Mouse (Mus musculus): ENCODE results near the gene Hist1h2ae. TPM values are rescaled to one million over a fixed set of nuclear protein-coding genes. Genes with fewer than 3 reads are reported as not detected.
"Not testable (repeated sequence)": the region's sequence is repeated elsewhere in the genome, so short reads cannot be mapped to it uniquely, and the experiment has no call there.

The Hist1h2ae gene
- polyA plus RNA-seq, 1 experiment = 38.0 TPM

GRCm38 (mm10) chr13:23591206-23591605, 20.2 kb upstream of the Hist1h2ae start:
- 88% methylated on average over 7 of the region's 7 CpGs for WGBS
- TF ChIP-seq POLR2A (IDR thresholded peaks at IDR 0.05; ENCODE audit: low read depth, low read length) (no peak), CTCF (IDR thresholded peaks at IDR 0.05; ENCODE audit: extremely low read depth, insufficient read length, insufficient replicate concordance, low read depth, low read length) (no peak)
- Histone ChIP-seq H3K4me3 (ENCODE audit: low read depth, low read length) (no peak overlapping the region), H3K27me3 (ENCODE audit: control insufficient read depth, insufficient read depth, low read length) (no peaks in the 10 kb centered on the region), H3K36me3 (ENCODE audit: control insufficient read depth, insufficient read depth, low read length) (no peaks in the 10 kb centered on the region), H3K4me1 (ENCODE audit: control insufficient read depth, insufficient read depth, insufficient read length, low read length) (peaks cover 9% of the 10 kb centered on the region; the same call in 1 of the 2 replicates), H3K27ac (ENCODE audit: insufficient read depth, low read depth, low read length) (no peak overlapping the region)

GRCm38 (mm10) chr13:23586940-23587225, 15.9 kb upstream of the Hist1h2ae start:
- TF ChIP-seq CTCF (IDR thresholded peaks at IDR 0.05; ENCODE audit: extremely low read depth, insufficient read length, insufficient replicate concordance, low read depth, low read length) (no peak), POLR2A (IDR thresholded peaks at IDR 0.05; ENCODE audit: low read depth, low read length) (no peak)
- no peaks in the 10 kb centered on the region for H3K27me3 ChIP-seq (ENCODE audit: control insufficient read depth, insufficient read depth, low read length)
- 4% methylated on average over 1 of the region's 1 CpGs for WGBS
- H3K4me1 ChIP-seq (ENCODE audit: control insufficient read depth, insufficient read depth, insufficient read length, low read length) = peaks cover 2% of the 10 kb centered on the region; the same call in 1 of the 2 replicates
- no peaks in the 10 kb centered on the region for H3K36me3 ChIP-seq (ENCODE audit: control insufficient read depth, insufficient read depth, low read length)
- peak overlapping the region; percentile 98 for H3K27ac ChIP-seq (ENCODE audit: insufficient read depth, low read depth, low read length)
- peak overlapping the region; percentile 42; the same call in 1 of the 2 replicates for H3K4me3 ChIP-seq (ENCODE audit: low read depth, low read length)

GRCm38 (mm10) chr13:23586099-23586939, 15.3 kb upstream of the Hist1h2ae start:
- H3K4me1 ChIP-seq (ENCODE audit: control insufficient read depth, insufficient read depth, insufficient read length, low read length) = peaks cover 2% of the 10 kb centered on the region; the same call in 1 of the 2 replicates

GRCm38 (mm10) chr13:23585442-23586098, 14.6 kb upstream of the Hist1h2ae start:
- H3K27me3 ChIP-seq (ENCODE audit: control insufficient read depth, insufficient read depth, low read length); H3K4me1 ChIP-seq (ENCODE audit: control insufficient read depth, insufficient read depth, insufficient read length, low read length); H3K36me3 ChIP-seq (ENCODE audit: control insufficient read depth, insufficient read depth, low read length): not testable (repeated sequence)
- Histone ChIP-seq H3K27ac (ENCODE audit: insufficient read depth, low read depth, low read length) (peak overlapping the region; percentile 99), H3K4me3 (ENCODE audit: low read depth, low read length) (peak overlapping the region; percentile 77)
- under 1% methylated on average over 34 of the region's 36 CpGs for WGBS
- peak; percentile 88 for TF ChIP-seq POLR2A (IDR thresholded peaks at IDR 0.05; ENCODE audit: low read depth, low read length)

More at GRCm38 (mm10) chr13:23586099-23586939, 15.3 kb upstream of the Hist1h2ae start:
- Histone ChIP-seq H3K36me3 (ENCODE audit: control insufficient read depth, insufficient read depth, low read length) (no peaks in the 10 kb centered on the region), H3K27ac (ENCODE audit: insufficient read depth, low read depth, low read length) (peak overlapping the region; percentile 98), H3K4me3 (ENCODE audit: low read depth, low read length) (peak overlapping the region; percentile 42; the same call in 1 of the 2 replicates), H3K27me3 (ENCODE audit: control insufficient read depth, insufficient read depth, low read length) (no peaks in the 10 kb centered on the region)
- TF ChIP-seq POLR2A (IDR thresholded peaks at IDR 0.05; ENCODE audit: low read depth, low read length) = no peak
- WGBS = 1% methylated on average over 22 of the region's 22 CpGs

GRCm38 (mm10) chr13:23585029-23585441, 14.0 kb upstream of the Hist1h2ae start:
- WGBS = under 1% methylated on average over 21 of the region's 21 CpGs
- H3K27me3 ChIP-seq (ENCODE audit: control insufficient read depth, insufficient read depth, low read length) = no peaks in the 10 kb centered on the region
- H3K4me1 ChIP-seq (ENCODE audit: control insufficient read depth, insufficient read depth, insufficient read length, low read length) = peaks cover 2% of the 10 kb centered on the region; the same call in 1 of the 2 replicates
- no peaks in the 10 kb centered on the region for H3K36me3 ChIP-seq (ENCODE audit: control insufficient read depth, insufficient read depth, low read length)
- H3K4me3 ChIP-seq (ENCODE audit: low read depth, low read length) = peak overlapping the region; percentile 77
- TF ChIP-seq CTCF (IDR thresholded peaks at IDR 0.05; ENCODE audit: extremely low read depth, insufficient read length, insufficient replicate concordance, low read depth, low read length) = no peak
- TF ChIP-seq POLR2A (IDR thresholded peaks at IDR 0.05; ENCODE audit: low read depth, low read length) = no peak
- H3K27ac ChIP-seq (ENCODE audit: insufficient read depth, low read depth, low read length) = peak overlapping the region; percentile 99

- H3K27ac ChIP-seq (ENCODE audit: insufficient read depth, low read depth, low read length) = peak overlapping the region; percentile 99
- TF ChIP-seq CTCF (IDR thresholded peaks at IDR 0.05; ENCODE audit: extremely low read depth, insufficient read length, insufficient replicate concordance, low read depth, low read length) = no peak
- TF ChIP-seq POLR2A (IDR thresholded peaks at IDR 0.05; ENCODE audit: low read depth, low read length) = no peak
- peaks cover 2% of the 10 kb centered on the region; the same call in 1 of the 2 replicates for H3K4me1 ChIP-seq (ENCODE audit: control insufficient read depth, insufficient read depth, insufficient read length, low read length)
- no peaks in the 10 kb centered on the region for H3K36me3 ChIP-seq (ENCODE audit: control insufficient read depth, insufficient read depth, low read length)
- no peaks in the 10 kb centered on the region for H3K27me3 ChIP-seq (ENCODE audit: control insufficient read depth, insufficient read depth, low read length)
- H3K4me3 ChIP-seq (ENCODE audit: low read depth, low read length) = no peak overlapping the region
These were observed 13.3 kb upstream of the Hist1h2ae start for GRCm38 (mm10) chr13:23584331-23584730.

- Histone ChIP-seq H3K4me3 (ENCODE audit: low read depth, low read length) (no peak overlapping the region), H3K27me3 (ENCODE audit: control insufficient read depth, insufficient read depth, low read length) (no peaks in the 10 kb centered on the region), H3K27ac (ENCODE audit: insufficient read depth, low read depth, low read length) (peak overlapping the region; percentile 24; the same call in 1 of the 2 replicates), H3K36me3 (ENCODE audit: control insufficient read depth, insufficient read depth, low read length) (no peaks in the 10 kb centered on the region), H3K4me1 (ENCODE audit: control insufficient read depth, insufficient read depth, insufficient read length, low read length) (peaks cover 2% of the 10 kb centered on the region; the same call in 1 of the 2 replicates)
- TF ChIP-seq CTCF (IDR thresholded peaks at IDR 0.05; ENCODE audit: extremely low read depth, insufficient read length, insufficient replicate concordance, low read depth, low read length) (no peak), POLR2A (IDR thresholded peaks at IDR 0.05; ENCODE audit: low read depth, low read length) (no peak)
These were observed 12.5 kb upstream of the Hist1h2ae start for GRCm38 (mm10) chr13:23583387-23584068.

All from small intestine, adult 2 months (tissue).